Mouse (Mus musculus) heart, adult 9 months (tissue): ENCODE results near the gene Mtrr.
"Not testable (repeated sequence)": the region's sequence is repeated elsewhere in the genome, so short reads cannot be mapped to it uniquely, and the experiment has no call there.

Experiments used
- DNase-seq, 2 experiments: peaks; one replicate each; pipeline ENCODE4 v3.0.0; 2022; ENCODE audit warnings: low spot score in 2 of 2

Gene Mtrr

GRCm38 (mm10) chr13:68568548-68568947, 13.4 kb downstream of the Mtrr start:
- no peak for DNase-seq

GRCm38 (mm10) chr13:68568110-68568509, 13.8 kb downstream of the Mtrr start:
- DNase-seq, result no peak

DNA sequence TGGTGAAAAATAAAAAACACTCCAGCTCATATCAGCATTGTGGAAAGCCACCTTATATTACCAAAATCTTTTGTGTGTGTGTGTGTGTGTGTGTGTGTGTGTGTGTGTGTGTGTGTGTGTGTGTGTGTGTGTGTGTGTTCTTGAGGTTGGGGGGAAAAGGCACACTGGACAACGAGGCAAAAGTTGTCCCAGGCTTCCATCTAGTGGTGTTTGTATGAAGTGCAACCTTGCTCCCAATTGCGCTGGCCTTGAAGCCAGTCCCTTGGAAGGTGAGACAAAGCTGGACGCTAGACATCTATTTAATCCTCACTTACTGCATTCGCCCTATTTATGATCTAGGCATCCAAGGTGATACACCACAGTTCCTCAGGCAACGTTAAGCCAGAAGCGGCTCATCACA, 28.6 kb downstream of the Mtrr start:
- DNase-seq, result not testable (repeated sequence)
